Mouse (Mus musculus) heart, adult 2 months (tissue): ENCODE results near the gene Pip5k1c.

ENCODE experiments used
- CTCF ChIP-seq: fragments of 200-600 bp; IDR thresholded peaks from 2 replicates; pipeline ENCODE4 v1.8.1; 2022; ENCODE audit warnings: antibody characterized with exemption, mild to moderate bottlenecking, moderate library complexity
- POLR2A ChIP-seq: fragments of 200-500 bp; IDR thresholded peaks from 2 replicates; pipeline ENCODE4 v1.6.1; 2011; ENCODE audit warnings: mild to moderate bottlenecking, low read depth, low read length, control low read depth; ENCODE audit not compliant: insufficient read depth

DNA sequence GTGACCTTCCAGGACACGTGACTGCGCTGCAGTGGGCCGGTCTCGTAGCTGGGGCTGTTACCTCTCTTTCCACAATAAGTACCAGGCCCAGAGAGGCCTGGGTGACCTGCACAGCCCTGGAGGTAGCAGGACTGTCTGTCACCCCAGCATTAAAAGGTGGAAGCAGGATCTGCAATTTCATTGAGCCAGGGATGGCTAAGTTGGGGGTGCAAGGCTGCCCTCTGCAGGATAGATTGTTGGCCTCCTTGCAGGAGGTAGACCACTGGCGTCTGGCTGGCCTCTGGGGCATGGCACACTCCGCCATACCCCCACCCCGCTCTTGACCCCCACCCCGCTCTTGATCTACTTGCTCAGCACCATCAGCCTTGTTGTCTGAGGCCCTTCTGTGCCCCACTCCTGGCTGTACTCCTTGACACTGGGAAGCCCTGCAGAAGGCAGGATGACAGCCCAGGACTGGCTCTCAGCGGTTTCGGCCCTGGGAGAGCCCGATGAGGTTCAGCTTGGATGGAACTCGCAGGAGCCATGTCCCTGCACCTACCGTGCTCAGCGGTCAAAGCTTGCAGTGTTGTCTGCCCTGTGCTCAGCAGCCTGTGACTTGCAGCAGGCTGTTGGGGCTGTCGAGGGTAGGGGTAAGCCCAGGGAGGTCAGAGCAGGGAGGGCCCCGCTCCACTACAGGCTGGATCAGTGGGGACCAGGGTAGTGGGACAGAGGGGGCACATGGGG, 23.7 kb downstream of the Pip5k1c start:
- TF ChIP-seq CTCF (peak; percentile 63), POLR2A (no peak)
